ENCODE assay signal across 8 mouse cellular contexts in the genomic region with DNA sequence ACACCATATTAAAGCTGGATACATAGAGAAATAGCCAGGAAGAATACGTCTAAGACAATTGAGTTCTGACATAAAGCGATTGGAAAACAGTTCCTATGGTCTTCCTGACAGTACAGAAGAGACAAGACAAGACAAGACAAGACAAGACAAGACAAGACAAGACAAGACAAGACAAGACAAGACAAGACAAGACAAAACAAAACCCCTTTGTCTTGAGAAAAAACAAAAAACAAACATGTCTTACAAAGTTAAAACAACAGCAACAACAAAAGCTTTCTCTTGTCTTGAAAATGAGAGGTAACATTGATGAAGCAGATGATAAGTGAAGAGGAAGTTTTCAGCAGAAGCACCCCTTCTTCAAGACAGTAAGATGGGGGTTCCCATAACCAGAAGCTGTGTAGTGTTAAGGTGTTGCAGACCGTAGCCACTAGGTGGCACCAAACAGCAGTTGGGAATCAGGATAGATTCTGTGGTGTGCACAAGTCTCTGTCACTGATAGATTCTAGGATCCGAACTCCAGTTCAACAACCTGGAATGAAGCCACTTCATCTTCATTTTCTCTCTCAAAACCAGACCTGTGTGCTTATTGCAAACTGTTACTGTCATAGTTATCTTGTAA. TPM values are rescaled to one million over a fixed set of nuclear protein-coding genes. Genes with fewer than 3 reads are reported as not detected.
DNase-seq lines count a peak whose midpoint lies in the region; TF ChIP-seq lines count a peak whose summit lies in the region.

No protein-coding gene starts in this region.

- peak; percentile 90 for DNase-seq in CD4-positive, CD25-positive, alpha-beta regulatory T cell, adult 2 months (ENCODE audit: low read depth, low spot score)
- DNase-seq in adrenal gland, adult 8-10 months = peak; percentile 18
- DNase-seq in embryo, embryonic 9.5 days (ENCODE audit: extremely low spot score) = peak; percentile 68
- peak; percentile 73 to 82 for DNase-seq in heart, postnatal 14 days
- DNase-seq in kidney, postnatal 4 days = peak; percentile 75 to 78
- peak; percentile 53 for DNase-seq in lung, adult 2 months
- DNase-seq in ovary, adult 18-20 months (ENCODE audit: low spot score) = peak; percentile 24
- peak; percentile 40 to 76 for DNase-seq in thymus, postnatal 10 days (ENCODE audit: low spot score in 2 of 2)

- H3K4me1 ChIP-seq in lung, adult 2 months (ENCODE audit: control insufficient read depth, insufficient read depth, low read length) = no peaks in the 10 kb centered on the region

- 42% methylated on average over 4 of the region's 4 CpGs for WGBS in lung, adult 2 months

- TF ChIP-seq CTCF in lung, adult 2 months (IDR thresholded peaks at IDR 0.05; ENCODE audit: insufficient read depth, low read length) = peak; percentile 67; the same call in 1 of the 2 replicates

- H3K4me3 ChIP-seq in lung, adult 2 months (replicated peaks; ENCODE audit: extremely low read depth, low read depth, low read length) = no peak overlapping the region

- intact Hi-C loops in heart, postnatal 14 days (cut with DNase I) = loop anchor here (1.0 to 5.0 kb wide), 3 partner anchors 59 to 1022 kb away; no protein-coding TSS in a partner anchor

- no peak for TF ChIP-seq POLR2A in lung, adult 2 months (IDR thresholded peaks at IDR 0.05; ENCODE audit: borderline replicate concordance, extremely low read depth, low read depth, low read length)

RNA-seq across cellular contexts. Expression of a gene that starts 15.0 kb away (rescaled TPM):
- total RNA-seq in adrenal gland, adult 8-10 months (2022) = 1 to 10 TPM in 1 of 4 experiments, under 1 TPM in 3; 0.14 to 1.4 (median 0.56) TPM
- 1 to 10 TPM; 1.2 to 1.4 TPM for total RNA-seq in heart, postnatal 14 days (2021)
- polyA plus RNA-seq in lung, adult 2 months (2012; rRNA removed) = 0.42 and 0.79 TPM in 2 replicates

Comparison
In these comparisons a context has a peak if more than half of its experiments do, and no peak if none do; other contexts are left out.
1. DNase-seq: peak in every context shown above with its lines; median percentile 90 in CD4-positive, CD25-positive, alpha-beta regulatory T cell, adult 2 months; 78 in heart, postnatal 14 days; 76 in kidney, postnatal 4 days; 68 in embryo, embryonic 9.5 days; 58 in thymus, postnatal 10 days; 53 in lung, adult 2 months; 24 in ovary, adult 18-20 months; 18 in adrenal gland, adult 8-10 months.